Mouse (Mus musculus) testis, adult 2 months (tissue): Measurements from ENCODE around the gene Eif3f.

Experiments used
- CTCF ChIP-seq: fragments of 200-500 bp; IDR thresholded peaks from 2 replicates; pipeline ENCODE4 v1.5.1; 2012; ENCODE audit warnings: low read depth, mild to moderate bottlenecking, inconsistent platforms, low read length, moderate library complexity; ENCODE audit not compliant: control insufficient read depth, insufficient read depth, insufficient replicate concordance
- POLR2A ChIP-seq: fragments of 200-500 bp; IDR thresholded peaks from 2 replicates; pipeline ENCODE4 v1.6.1; 2012; ENCODE audit warnings: low read depth, mild to moderate bottlenecking, inconsistent platforms, low read length, moderate library complexity; ENCODE audit not compliant: control insufficient read depth

GRCm38 (mm10) chr7:108934836-108935235 lies 619 bp downstream of the Eif3f start:
- TF ChIP-seq POLR2A (no peak), CTCF (no peak)
